Mouse (Mus musculus) MEL (cell line): ENCODE results near the gene Otor. TPM values are rescaled to one million over a fixed set of nuclear protein-coding genes. Genes with fewer than 3 reads are reported as not detected.

Experiments used
- DNase-seq: peaks from one replicate; pipeline ENCODE4 v3.0.0; 2011; ENCODE audit warnings: low read depth, low spot score
- H3K27ac ChIP-seq: 2 replicates; pipeline ENCODE4 v1.5.1; 2012; ENCODE audit warnings: low read depth, mild to moderate bottlenecking, control low read depth, low read length, moderate library complexity; ENCODE audit not compliant: control insufficient read depth
- H3K27me3 ChIP-seq, 2 experiments: fragments of 150-350 bp in 1 of 2; sonication (generic) in 1 of 2; 2 replicates each; pipeline ENCODE4 v1.6.1; 2012; ENCODE audit warnings: low read length in 2 of 2, mild to moderate bottlenecking in 2 of 2, improper control_type of control experiment in 1 of 2, moderate library complexity in 1 of 2; ENCODE audit not compliant: insufficient read depth in 2 of 2, control insufficient read depth in 1 of 2
- H3K36me3 ChIP-seq, 2 experiments: 2 replicates each; pipeline ENCODE4 v1.6.1; 2012 to 2014; ENCODE audit warnings: low read length in 2 of 2, improper control_type of control experiment in 1 of 2, inconsistent platforms in 1 of 2, mild to moderate bottlenecking in 1 of 2; ENCODE audit not compliant: insufficient read depth in 2 of 2, control insufficient read depth in 1 of 2
- H3K4me1 ChIP-seq, 2 experiments: fragments of 150-350 bp in 1 of 2; sonication (generic) in 1 of 2; 2 replicates each; pipeline ENCODE4 v1.6.1; 2012; ENCODE audit warnings: low read length in 2 of 2, improper control_type of control experiment in 1 of 2, mild to moderate bottlenecking in 1 of 2; ENCODE audit not compliant: insufficient read depth in 2 of 2, control insufficient read depth in 1 of 2
- H3K4me3 ChIP-seq, 2 experiments: fragments of 150-350 bp in 1 of 2; sonication (generic) in 1 of 2; 2 replicates each; pipeline ENCODE4 v1.5.1; 2012; ENCODE audit warnings: low read depth in 2 of 2, low read length in 2 of 2, mild to moderate bottlenecking in 2 of 2, moderate library complexity in 2 of 2, control low read depth in 1 of 2, improper control_type of control experiment in 1 of 2; ENCODE audit not compliant: control insufficient read depth in 1 of 2, insufficient read depth in 1 of 2
- H3K79me2 ChIP-seq: 2 replicates; pipeline ENCODE4 v1.6.1; 2012; ENCODE audit warnings: mild to moderate bottlenecking, low read length, moderate library complexity; ENCODE audit not compliant: control insufficient read depth, poor library complexity, insufficient read depth
- H3K9ac ChIP-seq: 2 replicates; pipeline ENCODE4 v1.6.1; 2012; ENCODE audit warnings: low read depth, mild to moderate bottlenecking, control low read depth, low read length, moderate library complexity; ENCODE audit not compliant: control insufficient read depth, poor library complexity, severe bottlenecking
- H3K9me3 ChIP-seq: fragments of 150-350 bp; sonication (generic); replicated peaks from 2 replicates; pipeline ENCODE4 v1.6.1; 2012; ENCODE audit warnings: mild to moderate bottlenecking, low read length, improper control_type of control experiment, moderate library complexity; ENCODE audit not compliant: insufficient read depth
- E2F4 ChIP-seq: IDR thresholded peaks from 2 replicates; pipeline ENCODE4 v1.6.1; 2011; ENCODE audit warnings: low read depth, low read length, improper control_type of control experiment, borderline replicate concordance
- EP300 ChIP-seq, 2 experiments: IDR thresholded peaks; 2 replicates each; pipeline ENCODE4 v1.6.1; 2011; ENCODE audit warnings: improper control_type of control experiment in 2 of 2, low read length in 2 of 2, low read depth in 1 of 2, mild to moderate bottlenecking in 1 of 2
- GABPA ChIP-seq: IDR thresholded peaks from 2 replicates; pipeline ENCODE4 v1.6.1; 2012; ENCODE audit warnings: low read depth, mild to moderate bottlenecking, inconsistent platforms, low read length, improper control_type of control experiment, moderate library complexity
- GATA1 ChIP-seq: IDR thresholded peaks from 2 replicates; pipeline ENCODE4 v1.6.1; 2011; ENCODE audit warnings: low read depth, low read length, improper control_type of control experiment
- KAT2A ChIP-seq: conservative IDR thresholded peaks from 2 replicates; pipeline ENCODE4 v1.6.1; 2012; ENCODE audit warnings: low read depth, low read length, improper control_type of control experiment, inconsistent platforms
- MAFK ChIP-seq: IDR thresholded peaks from 2 replicates; pipeline ENCODE4 v1.6.1; 2011; ENCODE audit warnings: low read depth, mild to moderate bottlenecking, low read length, improper control_type of control experiment, borderline replicate concordance
- MEF2A ChIP-seq: IDR thresholded peaks from 2 replicates; pipeline ENCODE4 v1.6.1; 2014; ENCODE audit warnings: low read depth, mild to moderate bottlenecking, inconsistent platforms, low read length, improper control_type of control experiment; ENCODE audit not compliant: poor library complexity, insufficient replicate concordance, severe bottlenecking; ENCODE audit errors: extremely low read depth
- MXI1 ChIP-seq: IDR thresholded peaks from 2 replicates; pipeline ENCODE4 v1.6.1; 2011; ENCODE audit warnings: mild to moderate bottlenecking, low read depth, low read length, improper control_type of control experiment
- NRF1 ChIP-seq: IDR thresholded peaks from 2 replicates; pipeline ENCODE4 v1.6.1; 2014; ENCODE audit warnings: low read depth, mild to moderate bottlenecking, inconsistent platforms, low read length, improper control_type of control experiment, moderate library complexity; ENCODE audit not compliant: poor library complexity, insufficient read depth, severe bottlenecking
- POLR2AphosphoS2 ChIP-seq: IDR thresholded peaks from 2 replicates; pipeline ENCODE4 v1.6.1; 2011; ENCODE audit warnings: low read length, improper control_type of control experiment
- RAD21 ChIP-seq: IDR thresholded peaks from 2 replicates; pipeline ENCODE4 v1.6.1; 2011; ENCODE audit warnings: mild to moderate bottlenecking, low read depth, low read length, improper control_type of control experiment
- RCOR1 ChIP-seq: IDR thresholded peaks from 2 replicates; pipeline ENCODE4 v1.6.1; 2012; ENCODE audit warnings: low read depth, mild to moderate bottlenecking, inconsistent platforms, low read length, improper control_type of control experiment
- USF1 ChIP-seq: IDR thresholded peaks from 2 replicates; pipeline ENCODE4 v1.6.1; 2014; ENCODE audit warnings: low read depth, mild to moderate bottlenecking, inconsistent platforms, low read length, improper control_type of control experiment, moderate library complexity
- ZC3H11A ChIP-seq: IDR thresholded peaks from 2 replicates; pipeline ENCODE4 v1.6.1; 2012; ENCODE audit warnings: low read depth, mild to moderate bottlenecking, inconsistent platforms, low read length, improper control_type of control experiment
- ZNF384 ChIP-seq: IDR thresholded peaks from 2 replicates; pipeline ENCODE4 v1.6.1; 2012; ENCODE audit warnings: low read depth, mild to moderate bottlenecking, inconsistent platforms, low read length, improper control_type of control experiment
- polyA plus RNA-seq, 2 experiments: library from polyadenylated mRNA; stranded (reverse) in 1 of 2; unstranded in 1 of 2; fragments of >175 nt in 1 of 2; fragments of >200 nt in 1 of 2; gene quantifications; 2 replicates each; pipeline versions ENCODE4 v1.2.1 to v1.2.4; 2012; ENCODE audit warnings: low replicate concordance in 2 of 2, low read depth in 1 of 2; ENCODE audit not compliant: insufficient read length in 2 of 2, insufficient read depth in 1 of 2, missing spikeins in 1 of 2
- total RNA-seq: library from RNA; depleted of rRNA; stranded (reverse); fragments of 300-350 nt; gene quantifications from 2 replicates; pipeline ENCODE4 v1.2.3, GENCODE M21; 2012

Gene Otor
- total and polyA plus RNA-seq, 3 experiments, result not detected

DNA sequence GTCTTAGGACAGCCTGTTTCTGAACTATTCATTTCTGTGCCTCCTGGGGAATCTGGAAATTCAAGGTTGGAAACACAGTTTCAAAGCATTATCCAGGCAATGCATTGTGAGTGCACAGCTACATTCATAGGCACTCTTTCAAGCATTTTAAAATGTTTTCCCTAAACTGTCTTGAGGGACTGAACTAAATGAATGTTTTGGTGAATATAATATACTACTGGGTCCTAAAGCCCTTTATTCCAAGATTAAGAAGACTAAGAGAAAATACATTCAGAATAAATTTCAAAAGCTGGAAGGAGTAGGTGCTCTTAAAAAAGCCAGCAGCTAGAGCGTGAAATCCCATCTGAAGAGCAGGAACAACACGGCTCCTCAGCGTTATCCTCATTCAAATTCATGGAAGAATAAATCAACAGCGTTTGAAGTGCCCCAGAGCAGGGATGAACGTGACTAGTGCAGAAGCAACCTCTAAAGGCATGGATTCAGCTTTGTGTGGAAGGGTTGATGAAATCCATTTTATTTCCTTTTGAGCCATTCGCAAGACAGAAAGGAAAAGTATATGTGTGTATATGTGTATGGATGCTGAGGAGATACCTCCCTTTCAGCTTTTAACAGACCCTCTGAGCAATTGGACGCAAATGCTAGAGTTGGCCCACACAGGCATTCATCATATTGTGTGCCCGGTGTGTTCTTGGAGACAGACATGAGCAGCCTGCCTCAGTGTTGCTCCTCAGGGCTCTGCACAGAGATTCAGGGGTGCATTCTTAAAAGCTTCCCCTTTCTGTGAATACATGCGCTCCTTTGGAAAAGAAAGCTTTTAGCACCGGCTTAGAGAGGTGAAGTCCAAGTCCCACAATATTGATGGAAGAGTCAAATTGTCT, 45.7 kb upstream of the Otor start:
- no peaks in the 10 kb centered on the region for H3K9me3 ChIP-seq
- H3K27me3 ChIP-seq, result no peaks in the 10 kb centered on the region
- H3K9ac ChIP-seq, result no peak overlapping the region
- no peak overlapping the region for H3K27ac ChIP-seq
- no peaks in the 10 kb centered on the region for H3K36me3 ChIP-seq
- H3K4me1 ChIP-seq, result no peaks in the 10 kb centered on the region
- no peak for TF ChIP-seq RCOR1
- no peak for TF ChIP-seq MXI1
- TF ChIP-seq MEF2A, result no peak
- TF ChIP-seq ZNF384, result no peak
- TF ChIP-seq GATA1, result no peak
- TF ChIP-seq POLR2AphosphoS2, result no peak
- no peak for DNase-seq
- no peaks in the 10 kb centered on the region for H3K79me2 ChIP-seq
- no peak overlapping the region for H3K4me3 ChIP-seq

DNA sequence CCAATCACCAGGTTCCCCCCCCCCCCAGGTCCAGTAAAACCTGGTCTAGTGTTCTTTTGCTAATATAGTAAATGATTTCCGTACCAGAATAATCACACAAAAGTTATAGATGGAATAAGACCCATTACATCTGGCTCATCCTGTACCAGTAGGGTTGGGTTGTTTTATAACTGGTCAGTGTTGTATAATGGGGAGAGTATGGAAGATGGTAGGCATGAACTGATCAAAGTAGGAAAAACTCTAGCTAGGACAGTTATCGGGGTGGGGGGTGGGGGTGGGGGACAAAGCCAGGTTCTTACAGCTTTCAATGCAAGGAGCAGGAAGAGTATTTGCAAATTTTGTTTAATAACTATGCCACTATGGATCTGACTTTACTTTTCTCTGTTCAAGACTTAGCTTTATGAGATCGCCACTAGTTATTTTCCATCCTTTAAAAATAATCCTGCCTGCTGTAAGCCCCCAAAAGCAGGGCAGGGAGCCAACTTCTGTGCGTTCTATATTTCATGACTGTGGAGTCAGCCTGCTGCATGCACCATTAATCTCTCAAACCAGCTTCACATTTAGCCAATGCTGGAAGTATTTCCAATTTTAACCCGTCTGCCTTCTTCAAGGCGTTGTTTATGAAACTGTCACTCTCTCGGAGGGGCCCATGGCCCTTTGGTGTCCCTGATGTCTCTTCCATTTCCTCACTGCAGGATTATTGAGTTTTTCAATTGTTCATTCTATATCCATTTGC, 43.8 kb upstream of the Otor start:
- no peak for DNase-seq
- Histone ChIP-seq H3K9me3 (no peaks in the 10 kb centered on the region), H3K9ac (no peak overlapping the region), H3K36me3 (no peaks in the 10 kb centered on the region), H3K79me2 (no peaks in the 10 kb centered on the region), H3K27me3 (no peaks in the 10 kb centered on the region), H3K4me3 (no peak overlapping the region), H3K27ac (no peak overlapping the region), H3K4me1 (no peaks in the 10 kb centered on the region)
- TF ChIP-seq E2F4 (no peak), ZC3H11A (no peak), MAFK (no peak)

DNA sequence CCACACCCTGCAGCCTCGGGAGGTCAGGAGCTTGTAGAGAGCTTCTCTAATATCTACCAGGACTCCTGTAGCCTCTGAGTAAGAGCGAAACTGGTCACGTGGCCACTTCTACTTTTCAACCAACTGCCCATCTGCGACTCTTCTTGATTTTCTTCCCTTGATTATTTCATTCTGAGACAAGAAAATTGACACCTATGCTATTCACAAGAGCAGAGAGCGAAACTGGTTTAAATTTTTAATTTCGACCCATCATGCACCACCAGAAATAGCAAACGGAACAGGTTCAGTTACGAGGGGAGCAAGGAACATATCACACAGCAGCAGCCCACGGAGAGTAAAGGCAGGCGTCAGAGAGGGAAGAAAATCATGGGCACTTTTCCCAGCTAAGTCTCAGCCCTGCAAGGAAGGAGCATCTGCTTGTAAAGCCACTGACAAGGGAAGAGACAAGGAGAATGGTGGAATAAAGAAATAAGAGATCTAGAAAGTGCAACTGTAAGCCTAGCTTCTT, 43.1 kb upstream of the Otor start:
- TF ChIP-seq KAT2A, result no peak
- TF ChIP-seq RAD21, result no peak
- TF ChIP-seq NRF1, result no peak
- no peak for TF ChIP-seq EP300 (IDR thresholded peaks at IDR 0.05; ENCODE audit: low read depth in 1 of 2, low read length in 2 of 2)
- no peak for TF ChIP-seq GABPA
- 0 out of 2 replicates have a peak, but pooled peaks have one; percentile 15 for TF ChIP-seq USF1
- TF ChIP-seq ZNF384, result no peak
- TF ChIP-seq, all 39 proteins: peak for 1
- no peak for DNase-seq
- Histone ChIP-seq H3K4me1 (no peaks in the 10 kb centered on the region), H3K4me3 (no peak overlapping the region), H3K36me3 (no peaks in the 10 kb centered on the region), H3K27ac (no peak overlapping the region), H3K27me3 (no peaks in the 10 kb centered on the region), H3K9me3 (no peaks in the 10 kb centered on the region), H3K9ac (no peak overlapping the region), H3K79me2 (no peaks in the 10 kb centered on the region)
